Mouse (Mus musculus) forebrain, embryonic 12.5 days (tissue): Measurements from ENCODE around the gene Tusc2. TPM values are rescaled to one million over a fixed set of nuclear protein-coding genes. Genes with fewer than 3 reads are reported as not detected.

ENCODE experiments used
- ATAC-seq: fragments of 200-750 bp; cut with Nextera tagmentation; 2 replicates; pipeline ENCODE4 v1.8.0; 2017; ENCODE audit warnings: moderate TSS enrichment; ENCODE audit not compliant: low FRiP score
- H3K27ac ChIP-seq: fragments of 300-500 bp; sonication (generic); 2 replicates; pipeline ENCODE4 v1.5.1; 2016; ENCODE audit warnings: mild to moderate bottlenecking
- H3K27me3 ChIP-seq: fragments of 300-500 bp; sonication (generic); 2 replicates; pipeline ENCODE4 v1.6.1; 2016; ENCODE audit warnings: mild to moderate bottlenecking
- H3K36me3 ChIP-seq: fragments of 300-500 bp; sonication (generic); replicated peaks from 2 replicates; pipeline ENCODE4 v1.6.1; 2016; ENCODE audit warnings: mild to moderate bottlenecking
- H3K4me1 ChIP-seq: fragments of 300-500 bp; sonication (generic); 2 replicates; pipeline ENCODE4 v1.6.1; 2016
- H3K4me2 ChIP-seq: fragments of 300-500 bp; sonication (generic); 2 replicates; pipeline ENCODE4 v1.6.1; 2016; ENCODE audit warnings: mild to moderate bottlenecking, moderate library complexity
- H3K4me3 ChIP-seq: fragments of 300-500 bp; sonication (generic); replicated peaks from 2 replicates; pipeline ENCODE4 v1.5.1; 2016; ENCODE audit warnings: mild to moderate bottlenecking
- H3K9ac ChIP-seq: fragments of 300-500 bp; sonication (generic); 2 replicates; pipeline ENCODE4 v1.6.1; 2016; ENCODE audit warnings: mild to moderate bottlenecking
- H3K9me3 ChIP-seq: fragments of 300-500 bp; sonication (generic); 2 replicates; pipeline ENCODE4 v1.6.1; 2016
- WGBS: fragments of 180-500 bp; shearing (Covaris S2); methylation state at CpG from one replicate; pipeline ENCODE4 v1.1.7; 2016; 5-methylcytosine and 5-hydroxymethylcytosine counted together
- polyA plus RNA-seq: library from polyadenylated mRNA; unstranded; fragments of >200 nt; fragmentation: Nextera tagmentation; extraction: Ambion mirVana; gene quantifications from 2 replicates; pipeline ENCODE4 v1.2.1, GENCODE M21; 2016

Gene Tusc2
- polyA plus RNA-seq, 1 experiment from 2014 or later = 77.2 TPM

- Histone ChIP-seq H3K4me3 (peak overlapping the region; percentile 36), H3K27me3 (no peaks in the 10 kb centered on the region; the same call in 1 of the 2 replicates), H3K27ac (peak overlapping the region; percentile 99), H3K4me2 (peak overlapping the region; percentile 61), H3K36me3 (peaks cover 31% of the 10 kb centered on the region), H3K9ac (peak overlapping the region; percentile 71), H3K4me1 (peaks cover 69% of the 10 kb centered on the region), H3K9me3 (no peaks in the 10 kb centered on the region)
- 69% methylated on average over 6 of the region's 6 CpGs for WGBS
- no peak; the same call in 1 of the 2 replicates for ATAC-seq
These were observed 48.6 kb downstream of the Tusc2 start for GRCm38 (mm10) chr9:107611456-107612190.

GRCm38 (mm10) chr9:107612191-107612944, 49.3 kb downstream of the Tusc2 start:
- Histone ChIP-seq H3K4me1 (peaks cover 62% of the 10 kb centered on the region), H3K36me3 (peaks cover 37% of the 10 kb centered on the region), H3K27ac (peak overlapping the region; percentile 99), H3K9ac (peak overlapping the region; percentile 71), H3K4me2 (peak overlapping the region; percentile 61), H3K9me3 (no peaks in the 10 kb centered on the region), H3K4me3 (peak overlapping the region; percentile 36), H3K27me3 (no peaks in the 10 kb centered on the region)
- peak; percentile 94 for ATAC-seq
- WGBS = 1% methylated on average over 45 of the region's 48 CpGs

- peaks cover 43% of the 10 kb centered on the region for H3K36me3 ChIP-seq
- no peaks in the 10 kb centered on the region for H3K9me3 ChIP-seq
- H3K4me2 ChIP-seq = peak overlapping the region; percentile 61
- no peaks in the 10 kb centered on the region for H3K27me3 ChIP-seq
- WGBS = 13% methylated on average over 12 of the region's 12 CpGs
- peak overlapping the region; percentile 99 for H3K27ac ChIP-seq
- peak overlapping the region; percentile 71; the same call in 1 of the 2 replicates for H3K9ac ChIP-seq
- 0 out of 2 replicates have a peak, but pooled peaks have one; percentile 9 for ATAC-seq
- H3K4me3 ChIP-seq = peak overlapping the region; percentile 36
- peaks cover 55% of the 10 kb centered on the region for H3K4me1 ChIP-seq
These were observed 50.0 kb downstream of the Tusc2 start for GRCm38 (mm10) chr9:107612945-107613569.

GRCm38 (mm10) chr9:107615035-107615434, 52.0 kb downstream of the Tusc2 start:
- no peak overlapping the region for H3K9ac ChIP-seq
- WGBS = 82% methylated on average over 4 of the region's 4 CpGs
- H3K4me2 ChIP-seq = no peak overlapping the region
- no peak overlapping the region for H3K4me3 ChIP-seq
- peaks cover 53% of the 10 kb centered on the region for H3K4me1 ChIP-seq
- no peak for ATAC-seq
- no peaks in the 10 kb centered on the region for H3K9me3 ChIP-seq
- no peaks in the 10 kb centered on the region for H3K27me3 ChIP-seq
- peak overlapping the region; percentile 43; the same call in 1 of the 2 replicates for H3K27ac ChIP-seq
- peaks cover 63% of the 10 kb centered on the region for H3K36me3 ChIP-seq

Other genes with a start within 250 kb of the Tusc2 start
- gene Hemk1, start 224.9 kb upstream of the Tusc2 start, polyA plus RNA-seq = 10.3 and 12.0 TPM in 2 replicates
- 2.2 and 2.9 TPM in 2 replicates for gene 6430571L13Rik, start 222.7 kb upstream of the Tusc2 start, polyA plus RNA-seq
- 3.3 and 3.4 TPM in 2 replicates for gene Cacna2d2, start 163.6 kb upstream of the Tusc2 start, polyA plus RNA-seq
- 43.3 and 45.0 TPM in 2 replicates for gene Tmem115, start 29.3 kb upstream of the Tusc2 start, polyA plus RNA-seq
- 17.7 and 18.9 TPM in 2 replicates for gene Cyb561d2, start 21.1 kb upstream of the Tusc2 start, polyA plus RNA-seq
- 43.1 and 46.3 TPM in 2 replicates for gene Nprl2, start 21.0 kb upstream of the Tusc2 start, polyA plus RNA-seq
- gene Zmynd10, start 16.0 kb upstream of the Tusc2 start, polyA plus RNA-seq = 1.0 and 2.2 TPM in 2 replicates
- 40.0 and 45.7 TPM in 2 replicates for gene Rassf1, start 11.7 kb upstream of the Tusc2 start, polyA plus RNA-seq
- gene Hyal2, start 4.7 kb downstream of the Tusc2 start, polyA plus RNA-seq = 108 and 110 TPM in 2 replicates
- 6.9 and 8.4 TPM in 2 replicates for gene Hyal1, start 13.7 kb downstream of the Tusc2 start, polyA plus RNA-seq
- gene Naa80, start 15.6 kb downstream of the Tusc2 start, polyA plus RNA-seq = 13.7 and 14.2 TPM in 2 replicates
- gene Hyal3, start 17.6 kb downstream of the Tusc2 start, polyA plus RNA-seq = 0.80 and 1.2 TPM in 2 replicates
- gene Ifrd2, start 24.4 kb downstream of the Tusc2 start, polyA plus RNA-seq = 22.1 and 26.3 TPM in 2 replicates
- 1.7 and 2.6 TPM in 2 replicates for gene Sema3b, start 46.0 kb downstream of the Tusc2 start, polyA plus RNA-seq
- 570 and 587 TPM in 2 replicates for gene Gnai2, start 72.1 kb downstream of the Tusc2 start, polyA plus RNA-seq
- 8.5 and 10.6 TPM in 2 replicates for gene Slc38a3, start 106.3 kb downstream of the Tusc2 start, polyA plus RNA-seq
- 1.7 and 2.1 TPM in 2 replicates for gene Gnat1, start 116.5 kb downstream of the Tusc2 start, polyA plus RNA-seq
- gene Sema3f, start 147.2 kb downstream of the Tusc2 start, polyA plus RNA-seq = 13.2 and 15.2 TPM in 2 replicates
- gene Rbm5, start 207.7 kb downstream of the Tusc2 start, polyA plus RNA-seq = 232 and 237 TPM in 2 replicates